Mouse (Mus musculus) hindbrain, postnatal 0 days (tissue): ENCODE measurements around the gene Glra3. TPM values are rescaled to one million over a fixed set of nuclear protein-coding genes. Genes with fewer than 3 reads are reported as not detected.

Experiments used
- ATAC-seq: fragments of 200-750 bp; cut with Nextera tagmentation; 2 replicates; pipeline ENCODE4 v1.8.0; 2017; ENCODE audit warnings: mild to moderate bottlenecking, moderate TSS enrichment, moderate library complexity
- DNase-seq: peaks from one replicate; pipeline ENCODE4 v3.0.0-alpha.2; 2015; ENCODE audit warnings: low spot score
- H3K27ac ChIP-seq: fragments of 300-500 bp; sonication (generic); 2 replicates; pipeline ENCODE4 v1.5.1; 2014; ENCODE audit warnings: mild to moderate bottlenecking
- H3K27me3 ChIP-seq: fragments of 300-500 bp; sonication (generic); 2 replicates; pipeline ENCODE4 v1.6.1; 2014; ENCODE audit warnings: low read length, mixed read lengths; ENCODE audit not compliant: insufficient read depth
- H3K36me3 ChIP-seq: fragments of 300-500 bp; sonication (generic); 2 replicates; pipeline ENCODE4 v1.6.1; 2014; ENCODE audit warnings: low read length, mixed read lengths; ENCODE audit not compliant: insufficient read depth
- H3K4me1 ChIP-seq: fragments of 300-500 bp; sonication (generic); 2 replicates; pipeline ENCODE4 v1.6.1; 2014; ENCODE audit warnings: antibody characterized with exemption, low read length, mixed read lengths; ENCODE audit not compliant: insufficient read depth
- H3K4me2 ChIP-seq: fragments of 300-500 bp; sonication (generic); 2 replicates; pipeline ENCODE4 v1.6.1; 2014; ENCODE audit warnings: low read depth, mild to moderate bottlenecking, low read length, moderate library complexity, mixed read lengths
- H3K4me3 ChIP-seq: fragments of 300-500 bp; sonication (generic); 2 replicates; pipeline ENCODE4 v1.5.1; 2014; ENCODE audit warnings: low read length
- H3K9ac ChIP-seq: fragments of 300-500 bp; sonication (generic); replicated peaks from 2 replicates; pipeline ENCODE4 v1.6.1; 2014; ENCODE audit warnings: mild to moderate bottlenecking, low read length, moderate library complexity, mixed read lengths
- H3K9me3 ChIP-seq: fragments of 300-500 bp; sonication (generic); 2 replicates; pipeline ENCODE4 v1.6.1; 2016; ENCODE audit warnings: low read length, mixed read lengths
- CTCF ChIP-seq: IDR thresholded peaks from 2 replicates; pipeline ENCODE4 v1.5.1; 2016; ENCODE audit warnings: antibody characterized with exemption, control low read depth, low read depth
- WGBS: fragments of 180-500 bp; shearing (Covaris S2); extraction: QIAGEN DNeasy Blood & Tissue Kit; methylation state at CpG from one replicate; pipeline ENCODE4 v1.1.7; 2014; 5-methylcytosine and 5-hydroxymethylcytosine counted together
- polyA plus RNA-seq: library from polyadenylated mRNA; unstranded; fragments of >200 nt; fragmentation: Nextera tagmentation; extraction: Ambion mirVana; gene quantifications from 2 replicates; pipeline ENCODE4 v1.2.1, GENCODE M21; 2015
- total RNA-seq: library from RNA; depleted of rRNA; stranded (reverse); fragments of >200 nt; gene quantifications from 2 replicates; pipeline ENCODE4 v1.2.3, GENCODE M21; 2014

Gene Glra3
- total and polyA plus RNA-seq, 2 experiments from 2014 or later = 1.8 to 6.2 TPM

- no peaks in the 10 kb centered on the region for H3K27me3 ChIP-seq
- 67% methylated on average over 2 of the region's 2 CpGs for WGBS
- DNase-seq (no peak), ATAC-seq (no peak)
- no peaks in the 10 kb centered on the region for H3K4me1 ChIP-seq
- TF ChIP-seq CTCF = no peak
- no peak overlapping the region for H3K27ac ChIP-seq
- no peak overlapping the region for H3K4me3 ChIP-seq
- no peak overlapping the region for H3K9ac ChIP-seq
- no peak overlapping the region for H3K4me2 ChIP-seq
- no peaks in the 10 kb centered on the region for H3K36me3 ChIP-seq
- no peaks in the 10 kb centered on the region for H3K9me3 ChIP-seq
Observed at GRCm38 (mm10) chr8:56070486-56071254, 130.4 kb downstream of the Glra3 start.

GRCm38 (mm10) chr8:56083654-56084053 lies 143.4 kb downstream of the Glra3 start:
- H3K4me2 ChIP-seq = no peak overlapping the region
- no peaks in the 10 kb centered on the region for H3K27me3 ChIP-seq
- no peak overlapping the region for H3K9ac ChIP-seq
- no peak for ATAC-seq
- no peaks in the 10 kb centered on the region for H3K9me3 ChIP-seq
- DNase-seq = no peak
- H3K4me1 ChIP-seq = no peaks in the 10 kb centered on the region
- no peaks in the 10 kb centered on the region for H3K36me3 ChIP-seq
- H3K4me3 ChIP-seq = no peak overlapping the region
- no peak overlapping the region for H3K27ac ChIP-seq
- TF ChIP-seq CTCF = no peak

GRCm38 (mm10) chr8:56094385-56094784 lies 154.1 kb downstream of the Glra3 start:
- no peaks in the 10 kb centered on the region for H3K4me1 ChIP-seq
- H3K9ac ChIP-seq = no peak overlapping the region
- no peaks in the 10 kb centered on the region for H3K27me3 ChIP-seq
- H3K4me3 ChIP-seq = no peak overlapping the region
- no peak overlapping the region for H3K4me2 ChIP-seq
- ATAC-seq (no peak), DNase-seq (no peak)
- H3K9me3 ChIP-seq = no peaks in the 10 kb centered on the region
- TF ChIP-seq CTCF = no peak
- no peak overlapping the region for H3K27ac ChIP-seq
- H3K36me3 ChIP-seq = no peaks in the 10 kb centered on the region

GRCm38 (mm10) chr8:56110296-56110695 lies 170.0 kb downstream of the Glra3 start:
- 86% methylated on average over 6 of the region's 6 CpGs for WGBS
- Histone ChIP-seq H3K27ac (no peak overlapping the region), H3K4me2 (no peak overlapping the region), H3K4me3 (no peak overlapping the region), H3K36me3 (no peaks in the 10 kb centered on the region), H3K9me3 (no peaks in the 10 kb centered on the region), H3K9ac (no peak overlapping the region), H3K4me1 (no peaks in the 10 kb centered on the region), H3K27me3 (no peaks in the 10 kb centered on the region)
- TF ChIP-seq CTCF = no peak
- no peak for ATAC-seq
- no peak for DNase-seq

- Histone ChIP-seq H3K27ac (no peak overlapping the region), H3K4me2 (no peak overlapping the region), H3K9ac (no peak overlapping the region), H3K9me3 (no peaks in the 10 kb centered on the region), H3K36me3 (no peaks in the 10 kb centered on the region), H3K4me3 (no peak overlapping the region), H3K27me3 (no peaks in the 10 kb centered on the region), H3K4me1 (no peaks in the 10 kb centered on the region)
- DNase-seq = no peak
- TF ChIP-seq CTCF = no peak
- 68% methylated on average over 2 of the region's 2 CpGs for WGBS
- no peak for ATAC-seq
Observed at GRCm38 (mm10) chr8:56129357-56129756, 189.1 kb downstream of the Glra3 start.

GRCm38 (mm10) chr8:56150697-56151096 lies 210.4 kb downstream of the Glra3 start:
- H3K9ac ChIP-seq = no peak overlapping the region
- H3K27me3 ChIP-seq = no peaks in the 10 kb centered on the region
- no peaks in the 10 kb centered on the region for H3K36me3 ChIP-seq
- no peak for TF ChIP-seq CTCF
- no peaks in the 10 kb centered on the region for H3K4me1 ChIP-seq
- H3K9me3 ChIP-seq = no peaks in the 10 kb centered on the region
- H3K27ac ChIP-seq = no peak overlapping the region
- no peak overlapping the region for H3K4me3 ChIP-seq
- no peak for DNase-seq
- 73% methylated on average over 1 of the region's 1 CpGs for WGBS
- no peak overlapping the region for H3K4me2 ChIP-seq
- no peak for ATAC-seq

GRCm38 (mm10) chr8:56151574-56151973 lies 211.3 kb downstream of the Glra3 start:
- Histone ChIP-seq H3K27me3 (no peaks in the 10 kb centered on the region), H3K27ac (no peak overlapping the region), H3K4me2 (no peak overlapping the region), H3K4me1 (no peaks in the 10 kb centered on the region), H3K36me3 (no peaks in the 10 kb centered on the region), H3K9me3 (no peaks in the 10 kb centered on the region), H3K4me3 (no peak overlapping the region), H3K9ac (no peak overlapping the region)
- DNase-seq = no peak
- no peak for ATAC-seq
- 79% methylated on average over 5 of the region's 5 CpGs for WGBS
- TF ChIP-seq CTCF = no peak
